Mouse (Mus musculus) G1E (cell line): ENCODE results near the gene Dpp7. TPM values are rescaled to one million over a fixed set of nuclear protein-coding genes. Genes with fewer than 3 reads are reported as not detected.
A peak's percentile ranks its signal among the peaks of the same experiment; 100 is the strongest.

Experiments
- ATAC-seq: 2 replicates; pipeline ENCODE4 v1.8.0; 2016; ENCODE audit warnings: mild to moderate bottlenecking; ENCODE audit not compliant: insufficient number of reproducible peaks, poor library complexity, low FRiP score, severe bottlenecking; ENCODE audit errors: extremely low read depth
- DNase-seq: peaks from one replicate; pipeline ENCODE4 v3.0.0; 2012; ENCODE audit warnings: low spot score
- H3K27me3 ChIP-seq: 2 replicates; pipeline ENCODE4 v1.6.1; 2012; ENCODE audit warnings: mild to moderate bottlenecking, low read length, inconsistent platforms; ENCODE audit not compliant: insufficient read depth
- H3K36me3 ChIP-seq: replicated peaks from 2 replicates; pipeline ENCODE3; 2012; ENCODE audit warnings: mild to moderate bottlenecking, inconsistent platforms
- H3K4me1 ChIP-seq: 2 replicates; pipeline ENCODE4 v1.6.1; 2012; ENCODE audit warnings: low read depth, low read length, inconsistent platforms, mixed read lengths; ENCODE audit not compliant: insufficient read depth
- H3K4me3 ChIP-seq: 2 replicates; pipeline ENCODE4 v1.5.1; 2012; ENCODE audit warnings: low read depth, mild to moderate bottlenecking, inconsistent platforms, low read length, moderate library complexity, mixed read lengths
- H3K9me3 ChIP-seq: replicated peaks from 2 replicates; pipeline ENCODE4 v1.6.1; 2012; ENCODE audit warnings: inconsistent platforms
- CTCF ChIP-seq: IDR thresholded peaks from 2 replicates; pipeline ENCODE4 v1.5.1; 2012; ENCODE audit warnings: low read depth, low read length, inconsistent platforms, mixed read lengths
- GATA1 ChIP-seq: IDR thresholded peaks from 2 replicates; pipeline ENCODE4 v1.6.1; 2012; ENCODE audit warnings: borderline replicate concordance, low read length, inconsistent platforms, mixed read lengths
- GATA2 ChIP-seq: IDR thresholded peaks from 2 replicates; pipeline ENCODE4 v1.6.1; 2012; ENCODE audit warnings: low read depth, low read length, inconsistent platforms, borderline replicate concordance
- POLR2AphosphoS5 ChIP-seq: IDR thresholded peaks from 2 replicates; pipeline ENCODE4 v1.6.1; 2012; ENCODE audit warnings: low read depth, low read length, inconsistent platforms; ENCODE audit not compliant: insufficient replicate concordance
- TAL1 ChIP-seq: conservative IDR thresholded peaks from 2 replicates; pipeline ENCODE4 v1.6.1; 2012; ENCODE audit warnings: low read depth, low read length, inconsistent platforms, mixed read lengths
- polyA plus RNA-seq: library from polyadenylated mRNA; stranded (reverse); fragments of >175 nt; gene quantifications from 2 replicates; pipeline ENCODE4 v1.2.3, GENCODE M21; 2012
- total RNA-seq, 2 experiments: library from RNA; stranded (forward) in 1 of 2; stranded (reverse) in 1 of 2; fragments of 200-1000 nt in 1 of 2; fragments of >200 nt in 1 of 2; fragmentation: Nextera tagmentation in 1 of 2; gene quantifications; 2 replicates each; pipeline ENCODE4 v1.2.3; 2014 to 2017

The Dpp7 gene
- total and polyA plus RNA-seq, 3 experiments, result 7.7 to 71.4 (median 8.6) TPM

DNA sequence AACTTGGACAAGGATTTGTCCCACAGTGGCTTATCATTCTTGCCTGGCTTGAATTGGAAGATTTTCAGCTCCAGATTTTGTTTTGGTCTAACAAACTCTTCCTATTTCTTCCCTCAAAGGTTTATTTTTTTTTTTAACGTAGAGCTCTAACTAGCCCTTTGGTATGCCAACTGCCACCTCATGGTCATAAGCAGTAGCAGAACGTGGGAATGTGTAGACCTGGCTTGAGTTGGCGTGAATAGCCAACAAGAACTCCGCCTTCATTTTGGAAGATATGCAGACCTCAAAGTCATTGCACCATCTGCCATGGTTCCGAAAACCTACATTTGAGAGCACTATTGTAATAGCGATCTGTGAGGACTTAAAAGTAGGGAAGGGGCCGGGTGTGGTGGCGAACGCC lies 24.7 kb downstream of the Dpp7 start:
- Histone ChIP-seq H3K9me3 (no peaks in the 10 kb centered on the region), H3K4me1 (peaks cover 38% of the 10 kb centered on the region), H3K27me3 (peaks cover 2% of the 10 kb centered on the region; the same call in 1 of the 2 replicates), H3K4me3 (peak overlapping the region; percentile 97), H3K36me3 (peaks cover 31% of the 10 kb centered on the region)
- DNase-seq (no peak), ATAC-seq (no peak)
- TF ChIP-seq POLR2AphosphoS5, result no peak
- TF ChIP-seq TAL1, result no peak

DNA sequence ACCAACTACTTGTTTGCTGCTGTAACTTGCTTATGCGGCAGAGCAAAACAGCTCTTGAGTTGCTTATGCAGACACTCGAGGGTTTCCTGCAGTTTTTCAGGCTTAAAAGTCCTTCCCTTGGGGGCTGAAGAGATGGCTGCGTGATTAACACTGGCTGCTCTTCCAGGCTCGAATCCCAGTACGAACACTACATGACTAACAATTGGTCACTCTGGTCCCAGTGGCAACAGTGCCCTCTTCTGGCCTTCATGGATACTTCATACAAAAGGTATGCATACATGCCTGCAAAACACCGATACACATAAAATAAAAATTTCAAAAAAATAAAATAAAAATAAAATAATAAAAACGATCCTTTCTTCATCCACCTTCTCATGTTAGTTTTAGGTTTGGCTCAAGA lies 27.7 kb downstream of the Dpp7 start:
- H3K9me3 ChIP-seq, result no peaks in the 10 kb centered on the region
- no peak overlapping the region for H3K4me3 ChIP-seq
- peaks cover under 1% of the 10 kb centered on the region for H3K36me3 ChIP-seq
- no peak for DNase-seq
- H3K27me3 ChIP-seq, result peaks cover 7% of the 10 kb centered on the region
- peaks cover 14% of the 10 kb centered on the region for H3K4me1 ChIP-seq
- TF ChIP-seq TAL1 (no peak), GATA1 (no peak), GATA2 (no peak), CTCF (0 out of 2 replicates have a peak, but pooled peaks have one; percentile 27), POLR2AphosphoS5 (no peak)
- no peak for ATAC-seq

DNA sequence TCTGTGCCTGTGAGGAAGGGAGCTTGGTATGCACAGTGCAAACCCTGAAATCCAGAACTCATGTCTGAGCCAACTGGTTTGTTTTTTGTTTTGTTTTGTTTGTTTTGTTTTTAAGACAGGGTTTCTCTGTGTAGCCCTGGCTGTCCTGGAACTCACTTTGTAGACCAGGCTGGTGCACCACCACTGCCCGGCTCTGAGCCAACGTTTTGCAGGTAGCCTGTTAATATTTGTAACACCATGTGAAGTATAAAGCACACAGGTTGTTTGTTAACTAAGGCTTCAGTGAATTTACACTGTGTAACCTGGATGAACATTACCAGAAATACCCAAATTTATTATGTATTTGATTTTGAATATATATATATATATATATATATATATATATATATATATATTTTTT lies 30.1 kb downstream of the Dpp7 start:
- ATAC-seq, result no peak
- peaks cover 18% of the 10 kb centered on the region for H3K27me3 ChIP-seq
- TF ChIP-seq CTCF, result no peak
- TF ChIP-seq POLR2AphosphoS5, result no peak
- TF ChIP-seq GATA1, result no peak
- TF ChIP-seq GATA2, result no peak
- TF ChIP-seq TAL1, result no peak
- H3K9me3 ChIP-seq, result no peaks in the 10 kb centered on the region
- no peak overlapping the region for H3K4me3 ChIP-seq
- no peaks in the 10 kb centered on the region for H3K36me3 ChIP-seq
- H3K4me1 ChIP-seq, result peaks cover 2% of the 10 kb centered on the region
- DNase-seq, result no peak

DNA sequence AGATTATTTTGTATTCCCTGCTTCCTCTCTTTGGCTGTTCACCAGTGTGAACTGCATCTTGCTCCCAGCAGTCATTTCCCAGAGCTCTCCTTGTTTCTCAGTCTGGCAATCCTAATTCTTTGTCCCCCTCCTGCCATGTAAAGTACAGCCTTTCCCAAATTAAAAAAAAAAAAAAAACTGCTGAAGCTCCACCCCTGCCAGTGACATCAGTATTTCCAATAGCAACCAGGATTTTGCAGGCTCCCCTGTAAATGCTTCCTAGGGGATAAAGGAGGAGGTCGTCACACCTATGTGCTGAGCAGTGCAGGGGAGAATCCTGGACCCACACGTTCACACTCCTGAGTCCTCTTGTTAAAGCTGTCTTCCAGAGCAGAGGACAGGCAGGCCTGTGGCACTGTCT lies 36.1 kb downstream of the Dpp7 start:
- Histone ChIP-seq H3K9me3 (peaks cover 8% of the 10 kb centered on the region), H3K27me3 (peaks cover 31% of the 10 kb centered on the region)
- no peak for TF ChIP-seq TAL1
- TF ChIP-seq GATA1, result no peak
- TF ChIP-seq POLR2AphosphoS5, result no peak
- no peak for TF ChIP-seq GATA2
- no peak for TF ChIP-seq CTCF

DNA sequence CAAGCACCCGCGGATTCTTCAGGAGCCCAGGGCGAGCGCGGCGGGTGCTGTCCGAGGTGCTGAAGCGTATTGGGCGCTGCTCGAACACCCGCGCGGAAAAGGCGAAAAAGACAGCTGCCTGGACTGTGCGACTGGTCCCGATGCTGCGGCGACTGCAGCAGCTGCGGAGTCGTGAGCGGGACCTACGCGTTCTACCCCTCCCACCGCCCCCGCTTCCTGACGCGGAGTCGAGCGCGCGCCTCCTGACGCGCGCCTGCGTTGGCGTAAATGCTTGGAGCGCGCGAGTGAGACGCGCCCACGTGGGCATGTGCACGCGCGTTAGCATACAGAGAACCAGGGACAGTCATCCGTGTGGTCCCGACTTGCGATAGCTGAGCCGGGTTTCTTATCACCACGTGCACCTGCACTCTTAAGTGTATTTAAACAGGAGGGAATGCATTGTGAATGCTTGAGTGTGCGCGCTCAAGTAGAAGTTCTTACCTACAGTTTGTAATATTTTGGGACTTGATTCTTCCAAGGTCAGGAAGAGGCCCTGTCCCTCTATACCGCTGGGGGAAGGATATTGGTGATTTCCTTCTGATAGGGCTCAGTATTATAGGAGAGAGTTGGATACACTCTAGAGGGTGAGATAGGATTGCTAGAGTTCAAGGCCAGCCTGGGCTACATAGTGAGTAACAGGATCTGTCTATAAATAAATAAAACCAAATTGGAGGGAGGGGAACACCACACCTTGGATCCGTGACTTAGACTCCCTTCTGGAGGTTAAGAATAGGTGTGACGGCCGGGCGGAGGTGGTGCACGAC lies 37.0 kb downstream of the Dpp7 start, which contains the start of gene Grin1:
Gene Grin1, minus strand, starts transcription at position 217 of the 803 bp plus-strand sequence.
- no peak for TF ChIP-seq GATA1
- no peak for TF ChIP-seq POLR2AphosphoS5
- no peak for TF ChIP-seq CTCF
- no peak for TF ChIP-seq GATA2
- TF ChIP-seq TAL1, result no peak
- DNase-seq, result peak; percentile 25
- Histone ChIP-seq H3K36me3 (no peaks in the 10 kb centered on the region), H3K9me3 (peaks cover 8% of the 10 kb centered on the region), H3K27me3 (peaks cover 32% of the 10 kb centered on the region), H3K4me3 (peak within 1 kb of the TSS; percentile 34; the same call in 1 of the 2 replicates), H3K4me1 (peaks cover 14% of the 10 kb centered on the region)
- ATAC-seq, result no peak

More for the DNA sequence above, 36.1 kb downstream of the Dpp7 start:
- ATAC-seq (no peak), DNase-seq (no peak)
- Histone ChIP-seq H3K4me1 (peaks cover 14% of the 10 kb centered on the region), H3K4me3 (no peak overlapping the region), H3K36me3 (no peaks in the 10 kb centered on the region)

DNA sequence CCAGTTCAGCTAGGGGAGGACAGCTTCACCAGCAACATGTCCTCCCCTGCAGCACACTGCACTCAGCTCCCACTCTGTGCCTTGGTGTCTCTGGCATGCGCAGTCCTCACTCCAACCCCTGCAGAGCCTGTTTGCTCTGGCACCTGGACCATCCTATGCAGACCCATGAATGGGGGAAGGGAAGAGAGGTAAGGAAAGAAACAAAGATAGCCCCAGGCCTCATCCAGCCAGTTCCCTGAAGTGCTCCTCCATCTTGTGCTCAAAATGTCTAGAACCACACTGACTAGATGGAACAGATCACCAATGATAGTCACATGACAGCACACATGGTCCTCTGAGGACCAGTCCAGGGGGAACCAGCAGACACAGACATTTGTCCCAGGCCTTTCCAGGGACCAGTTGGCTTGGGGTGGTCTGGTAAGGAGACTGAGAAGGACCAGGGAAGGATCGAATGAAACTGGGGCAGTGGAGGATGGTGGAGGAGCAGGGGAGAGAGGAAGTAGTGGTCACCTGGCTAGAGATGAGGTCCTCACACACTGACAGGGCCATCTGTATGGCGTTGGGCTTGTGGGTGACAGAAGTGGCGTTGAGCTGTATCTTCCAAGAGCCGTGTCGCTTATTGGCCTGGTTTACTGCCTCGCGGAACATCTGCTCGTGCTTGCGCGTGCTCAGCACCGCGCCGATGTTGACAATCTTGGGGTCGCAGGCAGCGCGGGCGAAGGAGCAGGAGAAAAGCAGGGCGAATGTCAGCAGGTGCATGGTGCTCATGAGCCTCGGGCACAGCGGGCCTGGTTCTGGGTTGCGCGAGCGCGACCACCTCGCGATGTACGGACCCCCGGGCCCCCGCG lies 37.8 kb downstream of the Dpp7 start:
- no peak for ATAC-seq
- H3K4me3 ChIP-seq, result peak overlapping the region; percentile 34; the same call in 1 of the 2 replicates
- no peak for TF ChIP-seq TAL1
- TF ChIP-seq POLR2AphosphoS5, result no peak
- no peak for DNase-seq
- no peaks in the 10 kb centered on the region for H3K36me3 ChIP-seq
- H3K4me1 ChIP-seq, result peaks cover 14% of the 10 kb centered on the region
- H3K27me3 ChIP-seq, result peaks cover 31% of the 10 kb centered on the region
- peaks cover 8% of the 10 kb centered on the region for H3K9me3 ChIP-seq
